Mouse (Mus musculus): ENCODE results near the gene Pparg.

Gene Pparg

GRCm38 (mm10) chr6:115464661-115465060, 103.9 kb downstream of the Pparg start:
- DNase-seq = no peak

- no peak for DNase-seq
Measured at GRCm38 (mm10) chr6:115465463-115465862, 104.7 kb downstream of the Pparg start.

DNA sequence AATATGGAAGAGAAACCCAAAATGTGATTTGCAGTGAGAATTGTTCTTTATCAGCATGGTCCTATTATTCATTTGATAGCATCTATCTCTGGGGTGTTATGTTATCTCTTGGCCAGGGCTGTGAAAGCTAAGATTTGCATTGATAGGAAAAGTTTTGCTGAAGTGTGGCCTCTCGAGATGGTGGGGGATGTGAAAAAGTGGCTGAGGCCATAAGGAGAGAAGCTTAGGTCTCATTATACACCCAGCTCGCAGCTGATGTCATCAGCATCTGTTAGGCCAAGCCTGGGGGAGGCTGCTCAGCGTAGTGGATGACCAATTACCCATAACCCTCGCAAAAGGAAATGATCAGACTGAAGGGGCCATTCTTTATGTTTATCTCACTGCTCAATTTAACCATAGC, 105.1 kb downstream of the Pparg start:
- no peak for DNase-seq

DNA sequence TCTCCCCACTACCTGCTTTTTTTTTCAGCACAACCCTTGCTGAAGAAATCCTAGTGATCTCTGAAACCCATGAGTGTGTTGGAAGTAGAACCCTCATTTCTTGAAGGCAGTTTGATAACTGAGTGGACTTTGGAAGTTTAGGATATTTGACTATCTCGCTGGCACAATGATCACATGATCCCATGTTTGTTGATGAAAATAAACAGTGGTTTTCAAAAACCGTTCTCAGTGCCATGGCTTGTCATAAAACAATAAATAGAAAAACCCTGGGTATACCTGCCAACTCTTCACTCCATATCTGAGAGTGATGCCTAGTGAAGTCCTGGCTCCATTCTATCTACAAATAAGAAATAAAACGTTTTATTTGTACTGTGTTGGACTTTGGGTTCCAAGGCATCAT, 105.8 kb downstream of the Pparg start:
- no peak for DNase-seq

DNA sequence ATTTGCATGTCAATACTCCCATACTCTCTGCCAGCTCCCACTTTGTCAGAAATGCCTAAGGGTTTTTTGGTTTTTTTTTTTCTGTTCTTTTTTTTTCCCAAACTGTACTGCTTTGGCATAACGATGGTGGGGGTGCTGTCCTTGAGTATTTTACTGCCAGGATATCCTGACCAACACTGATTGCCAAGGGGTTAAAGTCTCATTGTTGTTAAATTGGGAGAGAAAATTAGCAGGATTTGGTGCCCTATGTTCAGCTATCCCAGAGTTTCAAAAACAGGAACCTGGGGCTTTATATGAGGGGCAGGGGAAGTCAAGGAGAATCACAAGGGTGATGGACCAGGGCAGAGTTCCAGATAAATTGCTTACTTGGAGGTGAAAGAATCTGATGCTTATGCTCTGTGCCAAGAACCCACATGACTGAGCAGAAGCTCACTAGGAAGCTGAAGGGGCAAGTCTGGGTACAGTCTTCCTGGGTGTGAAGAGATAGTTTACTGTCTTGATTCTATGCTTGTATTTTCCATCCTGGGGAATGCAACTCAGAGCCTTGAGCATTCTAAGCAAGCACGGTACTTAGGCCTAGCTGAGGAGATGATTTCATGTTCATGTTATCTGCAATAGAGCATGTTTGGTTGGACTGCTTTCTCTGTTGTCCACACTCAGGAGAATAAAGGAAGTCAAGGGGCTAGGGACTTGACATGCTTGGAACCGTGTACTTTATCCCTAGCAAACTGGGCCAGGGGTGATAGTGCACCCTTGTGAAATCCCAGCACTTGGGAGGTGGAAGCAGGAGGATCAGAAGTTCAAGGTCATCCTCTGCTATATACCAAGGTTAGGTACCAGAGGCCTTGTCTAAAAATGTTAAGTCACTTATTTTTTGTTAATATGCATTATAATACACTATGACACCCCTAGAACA, 109.2 kb downstream of the Pparg start:
- peak; percentile 56 for DNase-seq

DNA sequence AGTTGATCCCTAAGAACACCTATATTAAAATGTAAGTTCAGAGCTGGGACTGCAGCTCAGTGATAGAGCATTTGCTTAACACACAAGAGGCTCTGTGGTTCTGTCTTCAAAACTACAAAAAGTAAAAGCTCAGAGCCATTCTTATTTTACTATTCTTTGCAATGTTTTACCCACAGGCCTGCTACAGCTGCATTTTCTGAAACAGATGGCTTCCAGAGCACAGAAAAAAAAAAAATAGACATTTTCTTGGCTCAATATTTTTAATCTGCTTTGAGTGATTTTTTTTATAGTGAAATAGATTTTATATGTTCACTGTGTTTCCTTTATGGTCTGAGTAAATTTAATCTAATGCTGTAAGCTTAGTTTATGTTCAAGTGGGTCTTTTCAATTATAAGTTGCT, 111.2 kb downstream of the Pparg start:
- no peak for DNase-seq

DNA sequence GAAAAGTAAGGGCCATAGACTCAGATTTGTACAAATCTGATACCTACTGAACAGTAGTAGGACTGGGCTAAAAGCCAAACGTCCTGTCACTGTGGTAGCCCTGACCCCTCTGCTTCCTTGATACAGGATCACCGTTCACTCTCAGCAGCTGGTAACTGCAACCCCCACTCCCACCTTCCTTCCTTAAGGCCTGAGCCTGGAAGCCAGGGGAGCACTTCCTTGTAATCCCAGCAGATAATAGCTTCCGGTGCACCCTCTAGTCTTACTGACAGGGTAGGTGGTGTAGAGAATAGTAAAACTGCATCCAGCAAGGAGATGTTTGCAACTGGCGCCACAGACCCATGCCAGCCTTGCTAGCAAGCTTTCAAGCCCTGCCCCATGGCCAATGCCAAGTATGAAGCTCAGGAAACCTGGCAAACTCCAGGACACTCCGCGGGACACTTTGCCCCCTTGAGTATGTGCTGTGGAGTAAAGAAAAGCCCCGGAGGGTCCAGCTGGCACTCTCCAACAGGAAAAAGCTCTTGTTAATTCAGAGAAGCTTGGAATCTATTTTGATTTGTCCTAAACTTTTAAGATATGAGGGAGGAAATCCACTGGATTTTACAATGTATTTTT, 116.4 kb downstream of the Pparg start:
- no peak for DNase-seq

- no peak for DNase-seq
Measured at GRCm38 (mm10) chr6:115479963-115480321, 119.2 kb downstream of the Pparg start.

DNA sequence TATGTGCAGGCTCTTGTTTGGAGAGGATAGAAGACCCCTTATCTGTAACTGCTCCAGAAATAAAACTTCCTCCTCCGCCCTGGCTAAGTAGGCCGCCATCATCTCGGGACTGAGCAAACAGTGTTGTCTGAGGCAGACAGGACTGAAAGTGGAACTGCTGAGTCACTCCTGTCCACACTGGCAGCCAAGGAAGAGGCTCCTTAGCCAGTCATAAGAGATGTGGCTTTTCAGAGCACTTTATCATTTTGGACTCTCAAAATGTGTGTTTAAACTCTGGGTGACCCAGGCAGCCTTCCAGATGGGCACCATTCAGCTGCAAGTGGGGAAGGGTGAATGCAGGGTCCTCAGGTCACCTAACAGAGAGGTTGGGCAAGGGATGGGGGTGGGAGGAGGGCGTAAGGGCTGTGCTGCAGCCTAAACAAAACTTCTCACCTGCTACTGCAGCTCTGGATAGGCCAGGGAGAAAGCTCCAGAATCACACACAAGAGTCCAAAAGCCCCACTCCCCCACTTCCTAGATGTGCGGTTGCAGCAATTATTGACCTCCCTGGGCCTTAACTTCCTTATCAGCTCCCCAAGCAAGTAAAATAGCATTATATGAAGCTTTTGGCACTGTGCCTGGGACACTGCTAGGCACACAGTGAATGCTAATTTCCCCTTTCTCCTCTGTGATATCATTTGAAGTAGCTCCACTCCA, 119.7 kb downstream of the Pparg start:
- DNase-seq = peak; percentile 36

GRCm38 (mm10) chr6:115481018-115481354, 120.2 kb downstream of the Pparg start:
- no peak for DNase-seq

DNA sequence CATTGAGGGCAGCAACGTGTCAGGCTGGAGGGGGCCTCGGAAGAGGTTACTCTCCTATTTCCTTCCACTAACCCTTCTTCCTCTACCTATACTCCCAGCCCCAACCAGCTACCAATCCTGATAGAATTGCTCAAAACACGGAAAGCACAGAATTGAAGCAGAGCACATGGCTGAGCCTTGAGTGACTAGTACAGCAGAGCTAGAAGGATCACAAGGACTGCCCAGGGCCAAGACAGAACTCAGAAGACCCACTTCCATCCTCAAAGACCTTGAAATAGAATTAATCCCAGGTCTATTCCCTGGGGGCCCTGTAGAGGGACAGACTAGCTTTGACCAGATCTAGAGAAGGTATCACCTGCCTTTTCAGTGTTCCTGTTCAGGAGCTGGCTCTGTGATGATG, 120.9 kb downstream of the Pparg start:
- no peak for DNase-seq

DNA sequence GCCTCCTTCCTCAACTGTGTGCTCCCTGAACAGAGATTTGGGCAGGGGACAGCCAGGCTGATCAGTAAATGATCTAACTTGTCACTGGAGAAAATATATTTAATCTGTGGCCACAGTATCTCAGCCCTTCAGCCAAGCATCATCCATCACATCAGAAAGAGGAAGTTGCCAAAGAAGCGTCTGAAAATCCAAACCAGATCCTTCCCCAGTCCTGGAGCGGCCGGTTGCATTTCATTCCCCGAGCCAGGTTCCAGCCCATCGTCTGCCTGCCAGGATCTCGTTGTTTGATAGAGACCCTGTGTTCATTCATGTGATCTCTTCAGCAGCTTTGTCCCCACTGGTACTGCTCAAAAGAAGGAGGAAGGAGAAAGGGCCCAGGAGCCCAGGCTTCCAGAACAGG, 124.9 kb downstream of the Pparg start:
- no peak for DNase-seq

- DNase-seq = no peak
Measured at GRCm38 (mm10) chr6:115489831-115490230, 129.1 kb downstream of the Pparg start.

- DNase-seq = no peak
Measured at GRCm38 (mm10) chr6:115492952-115493613, 132.3 kb downstream of the Pparg start.

GRCm38 (mm10) chr6:115493824-115494223, 133.1 kb downstream of the Pparg start:
- no peak for DNase-seq

GRCm38 (mm10) chr6:115499540-115499939, 138.8 kb downstream of the Pparg start:
- no peak for DNase-seq

DNA sequence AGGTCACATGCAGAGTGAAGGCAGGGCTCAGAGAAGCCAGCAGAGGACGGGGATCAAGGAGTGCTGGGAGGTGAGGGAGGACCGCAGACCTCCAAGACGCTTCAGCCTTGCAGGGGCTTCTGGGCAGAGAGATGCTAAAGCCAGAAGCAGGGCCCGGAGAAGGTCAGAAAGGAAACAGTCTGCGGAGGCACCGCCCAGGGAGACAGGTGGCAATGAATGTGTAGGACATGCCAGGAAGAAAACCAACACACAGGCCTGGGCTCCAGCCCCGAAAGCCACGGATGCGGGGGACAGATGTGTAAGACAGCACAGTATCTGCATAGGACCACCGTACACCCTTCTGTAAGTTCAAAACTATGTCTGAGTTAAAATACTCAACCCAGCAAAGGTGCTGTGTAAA, 139.5 kb downstream of the Pparg start:
- no peak for DNase-seq

- DNase-seq = no peak
Measured at GRCm38 (mm10) chr6:115501131-115501530, 140.4 kb downstream of the Pparg start.

- DNase-seq = no peak
Measured at GRCm38 (mm10) chr6:115503038-115503437, 142.3 kb downstream of the Pparg start.

DNA sequence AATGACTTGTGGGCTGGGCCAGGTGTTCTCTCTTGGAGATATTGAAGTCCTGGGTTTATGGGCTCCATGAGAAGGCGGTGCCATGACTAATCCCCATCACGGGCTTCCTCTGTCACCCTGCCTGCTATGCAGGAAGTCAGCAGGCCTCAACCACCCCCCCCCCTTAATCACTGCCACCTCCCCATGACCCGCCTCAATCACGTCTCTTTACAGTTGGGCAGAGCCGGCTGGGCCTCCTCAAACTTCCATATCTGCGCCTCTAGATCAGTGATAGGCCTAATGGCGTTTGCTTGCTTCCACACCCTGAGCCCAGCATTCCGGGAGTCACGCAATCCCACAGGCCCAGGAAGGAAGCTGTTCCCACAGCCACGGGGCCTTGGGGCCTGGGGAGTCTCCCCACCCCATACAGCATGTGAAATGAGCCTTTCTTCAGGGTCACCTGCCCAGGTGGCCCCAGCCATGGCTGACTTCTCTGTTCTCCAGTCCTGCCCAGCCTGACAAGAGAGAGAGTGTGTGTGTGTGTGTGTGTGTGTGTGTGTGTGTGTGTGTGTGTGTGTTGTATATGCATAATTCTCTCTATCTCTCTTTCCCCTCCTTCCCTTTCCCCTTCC, 142.9 kb downstream of the Pparg start:
- no peak for DNase-seq

DNA sequence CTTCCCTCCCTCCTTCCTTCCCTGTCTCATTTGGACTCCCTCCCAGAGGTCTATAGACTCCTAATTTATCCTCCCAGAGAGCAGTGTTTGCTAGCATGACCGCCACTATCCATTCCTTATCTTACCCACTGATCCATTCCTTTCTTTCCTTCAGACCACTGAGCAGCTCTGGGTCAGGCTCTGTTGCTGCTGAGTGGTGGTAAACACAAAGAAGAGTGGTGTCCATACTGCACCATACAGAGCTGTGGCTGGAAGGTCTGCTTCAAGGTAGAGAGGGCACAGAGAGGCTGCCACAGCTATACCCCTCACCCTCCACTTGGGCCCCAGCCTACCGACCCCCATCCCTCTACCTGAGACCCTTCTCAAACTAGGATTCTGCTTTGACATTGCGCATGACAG, 143.4 kb downstream of the Pparg start:
- DNase-seq = no peak

- DNase-seq = no peak
Measured at GRCm38 (mm10) chr6:115504915-115505314, 144.2 kb downstream of the Pparg start.

DNA sequence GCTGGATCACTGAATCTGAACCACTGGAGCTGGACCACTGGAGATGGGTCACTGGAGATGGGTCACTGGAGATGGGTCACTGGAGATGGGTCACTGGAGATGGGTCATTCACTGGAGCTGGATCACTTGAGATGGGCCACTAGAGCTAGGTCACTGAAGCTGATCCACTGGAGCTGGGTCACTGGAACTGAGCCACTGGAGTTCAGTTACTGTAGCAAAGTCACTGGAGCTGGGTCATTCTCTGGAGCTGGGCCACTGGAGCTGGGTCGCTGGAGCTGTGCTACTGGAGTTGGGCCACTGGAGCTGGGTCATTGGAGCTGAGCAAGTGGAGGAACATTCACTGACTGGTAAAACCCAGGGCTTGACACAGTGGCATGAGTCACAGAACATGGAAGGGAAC, 145.7 kb downstream of the Pparg start:
- no peak for DNase-seq
